Mouse (Mus musculus): ENCODE measurements around the gene Mmd.

GRCm38 (mm10) chr11:90254536-90254935, 5.3 kb downstream of the Mmd start:
- TF ChIP-seq CTCF (IDR thresholded peaks at IDR 0.05; ENCODE audit: low read depth) = no peak
- TF ChIP-seq EP300 (optimal IDR thresholded peaks at IDR 0.05) = no peak

Data from stomach, postnatal 0 days (tissue).